Mouse (Mus musculus): ENCODE measurements around the gene Dglucy. TPM values are rescaled to one million over a fixed set of nuclear protein-coding genes. Genes with fewer than 3 reads are reported as not detected.

Dglucy gene
- polyA plus RNA-seq, 1 experiment from 2014 or later = 0.57 TPM

DNA sequence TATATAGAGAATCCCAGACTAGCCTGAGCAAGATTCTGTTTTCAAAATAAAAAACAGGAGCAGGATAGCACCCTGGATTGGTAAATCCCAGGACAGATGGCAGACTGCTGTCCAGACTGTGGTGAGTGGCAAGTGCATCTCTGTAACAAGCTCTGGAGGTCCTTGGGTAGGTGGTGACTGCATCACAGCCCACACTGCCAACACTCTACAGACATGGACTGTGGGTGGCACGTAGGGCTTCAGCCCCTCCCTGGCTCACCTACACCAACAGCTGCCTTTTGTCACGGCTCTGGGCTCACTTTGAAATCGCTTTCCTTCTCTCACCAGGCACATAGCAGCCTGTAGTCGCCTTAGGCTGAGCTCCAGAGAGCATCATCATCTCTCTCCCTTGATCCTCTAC is 164.3 kb downstream of the Dglucy start:
- Histone ChIP-seq H3K9ac (ENCODE audit: low read depth, low read length) (no peak overlapping the region), H3K27me3 (ENCODE audit: control insufficient read depth, insufficient read depth, low read length) (no peaks in the 10 kb centered on the region), H3K27ac (ENCODE audit: low read depth, low read length) (no peak overlapping the region), H3K4me1 (replicated peaks; ENCODE audit: control insufficient read depth, insufficient read depth, low read length) (no peaks in the 10 kb centered on the region), H3K9me3 (ENCODE audit: control insufficient read depth, low read length) (no peaks in the 10 kb centered on the region), H3K36me3 (ENCODE audit: control insufficient read depth, insufficient read depth, low read length) (peaks cover 17% of the 10 kb centered on the region), H3K4me2 (replicated peaks; ENCODE audit: low read depth, low read length) (no peak overlapping the region), H3K4me3 (ENCODE audit: low read depth, low read length) (no peak overlapping the region)
- ATAC-seq (ENCODE audit: low FRiP score) (no peak), DNase-seq (ENCODE audit: low spot score) (no peak)
- 88% methylated on average over 4 of the region's 4 CpGs for WGBS

GRCm38 (mm10) chr12:100944921-100945336 is 166.1 kb downstream of the Dglucy start:
- Histone ChIP-seq H3K4me3 (ENCODE audit: low read depth, low read length) (no peak overlapping the region), H3K36me3 (ENCODE audit: control insufficient read depth, insufficient read depth, low read length) (peaks cover 17% of the 10 kb centered on the region), H3K4me2 (replicated peaks; ENCODE audit: low read depth, low read length) (no peak overlapping the region), H3K27me3 (ENCODE audit: control insufficient read depth, insufficient read depth, low read length) (no peaks in the 10 kb centered on the region), H3K4me1 (replicated peaks; ENCODE audit: control insufficient read depth, insufficient read depth, low read length) (no peaks in the 10 kb centered on the region), H3K9me3 (ENCODE audit: control insufficient read depth, low read length) (no peaks in the 10 kb centered on the region), H3K9ac (ENCODE audit: low read depth, low read length) (no peak overlapping the region), H3K27ac (ENCODE audit: low read depth, low read length) (no peak overlapping the region)
- 90% methylated on average over 20 of the region's 21 CpGs for WGBS
- ATAC-seq (ENCODE audit: low FRiP score) (no peak), DNase-seq (ENCODE audit: low spot score) (no peak)

- H3K36me3 ChIP-seq (ENCODE audit: control insufficient read depth, insufficient read depth, low read length) = peaks cover 17% of the 10 kb centered on the region
- 83% methylated on average over 12 of the region's 12 CpGs for WGBS
These were observed 166.6 kb downstream of the Dglucy start for GRCm38 (mm10) chr12:100945501-100945900.

DNA sequence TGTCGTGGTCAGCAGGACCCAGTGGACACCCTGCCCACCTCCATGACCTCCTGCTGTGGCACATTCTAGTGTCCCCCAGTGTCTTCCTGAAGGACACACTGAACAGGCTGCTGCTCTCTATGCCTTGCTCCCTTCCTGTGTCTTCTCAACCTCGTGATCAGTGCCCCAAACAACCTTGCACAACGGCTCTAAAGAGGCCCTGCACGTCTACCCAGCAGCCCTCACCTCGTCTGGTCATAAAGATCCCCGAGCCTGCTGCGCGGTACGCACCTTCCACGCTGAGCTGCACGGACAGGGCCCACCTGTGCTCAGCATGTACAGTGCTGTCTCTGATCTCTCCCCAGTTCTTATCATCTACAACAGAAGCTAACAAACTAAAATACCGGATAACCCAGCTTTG is 167.1 kb downstream of the Dglucy start:
- Histone ChIP-seq H3K9ac (ENCODE audit: low read depth, low read length) (no peak overlapping the region), H3K9me3 (ENCODE audit: control insufficient read depth, low read length) (no peaks in the 10 kb centered on the region), H3K27ac (ENCODE audit: low read depth, low read length) (no peak overlapping the region), H3K27me3 (ENCODE audit: control insufficient read depth, insufficient read depth, low read length) (no peaks in the 10 kb centered on the region), H3K4me2 (replicated peaks; ENCODE audit: low read depth, low read length) (no peak overlapping the region), H3K4me1 (replicated peaks; ENCODE audit: control insufficient read depth, insufficient read depth, low read length) (no peaks in the 10 kb centered on the region), H3K4me3 (ENCODE audit: low read depth, low read length) (no peak overlapping the region), H3K36me3 (ENCODE audit: control insufficient read depth, insufficient read depth, low read length) (peaks cover 14% of the 10 kb centered on the region)
- ATAC-seq (ENCODE audit: low FRiP score) (no peak), DNase-seq (ENCODE audit: low spot score) (no peak)
- 87% methylated on average over 12 of the region's 12 CpGs for WGBS

More at GRCm38 (mm10) chr12:100945501-100945900, 166.6 kb downstream of the Dglucy start:
- Histone ChIP-seq H3K27me3 (ENCODE audit: control insufficient read depth, insufficient read depth, low read length) (no peaks in the 10 kb centered on the region), H3K4me2 (replicated peaks; ENCODE audit: low read depth, low read length) (no peak overlapping the region), H3K4me1 (replicated peaks; ENCODE audit: control insufficient read depth, insufficient read depth, low read length) (no peaks in the 10 kb centered on the region), H3K4me3 (ENCODE audit: low read depth, low read length) (no peak overlapping the region), H3K9me3 (ENCODE audit: control insufficient read depth, low read length) (no peaks in the 10 kb centered on the region), H3K27ac (ENCODE audit: low read depth, low read length) (no peak overlapping the region), H3K9ac (ENCODE audit: low read depth, low read length) (no peak overlapping the region)
- DNase-seq (ENCODE audit: low spot score) (no peak), ATAC-seq (ENCODE audit: low FRiP score) (no peak)

Other genes starting within 250 kb of the Dglucy start
- gene Rps6ka5, start 52.1 kb upstream of the Dglucy start, polyA plus RNA-seq (2014; fragmentation: Nextera tagmentation; extraction: Ambion mirVana) = 3.3 and 5.6 TPM in 2 replicates
- gene Gpr68, start 129.1 kb downstream of the Dglucy start, polyA plus RNA-seq (2014; fragmentation: Nextera tagmentation; extraction: Ambion mirVana) = 0.22 TPM in 1 of 2 replicates, not detected in the other
- 11.6 and 14.1 TPM in 2 replicates for gene Ccdc88c, start 250.0 kb downstream of the Dglucy start, polyA plus RNA-seq (2014; fragmentation: Nextera tagmentation; extraction: Ambion mirVana)

Measured in hindbrain, embryonic 11.5 days (tissue).